Mouse (Mus musculus) neutrophil, adult 83 days (primary cell): ENCODE results near the gene V1ra8. TPM values are rescaled to one million over a fixed set of nuclear protein-coding genes. Genes with fewer than 3 reads are reported as not detected.

Experiments used
- total RNA-seq, 2 experiments: library from RNA; stranded (reverse); gene quantifications; one replicate each; pipeline ENCODE4 v1.2.4; 2023

V1ra8 gene
- not detected for total RNA-seq

DNA sequence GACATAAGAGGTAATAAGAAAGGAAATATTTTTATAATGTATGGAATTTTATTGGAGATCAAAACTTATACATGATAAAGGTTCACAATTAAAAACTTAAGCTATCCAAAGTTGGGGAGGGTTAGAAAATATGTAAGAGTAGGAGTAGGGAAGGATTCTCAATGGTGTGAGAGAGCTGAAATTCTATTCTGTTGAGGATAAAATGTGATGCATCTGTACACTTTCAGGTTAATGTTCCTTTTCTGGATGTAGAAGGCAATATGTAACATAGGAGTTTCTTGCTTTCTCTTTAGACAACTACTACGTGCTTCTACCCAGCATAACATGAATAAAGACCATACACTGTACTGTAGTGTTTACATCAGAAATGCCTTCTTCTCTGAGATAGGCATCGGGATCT lies at the start of gene V1ra8:
Gene V1ra8 (plus strand): TSS at position 301 of the 400 bp plus-strand sequence.

DNA sequence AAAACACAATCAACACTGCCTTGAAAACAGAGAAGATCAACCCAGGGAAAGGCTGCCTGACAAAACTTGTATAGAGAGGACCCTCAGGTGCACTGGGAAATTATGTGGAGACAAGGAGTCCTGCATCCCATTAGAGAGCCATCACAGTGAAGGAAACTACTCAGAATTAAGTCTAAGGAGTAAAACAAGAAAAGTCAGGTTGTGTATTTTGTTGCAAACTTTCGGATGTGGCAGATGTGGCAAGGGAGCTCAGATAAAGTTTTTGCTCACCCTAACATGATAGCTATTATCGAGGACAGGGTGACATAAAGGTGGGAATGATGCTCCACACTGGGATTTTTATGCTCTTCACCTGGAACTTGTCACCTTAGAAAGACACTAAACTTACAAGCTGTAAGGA lies 28.1 kb upstream of the V1ra8 start, which contains the start of gene Vmn1r52:
Gene Vmn1r52 (plus strand): TSS at position 301 of the 400 bp plus-strand sequence.

DNA sequence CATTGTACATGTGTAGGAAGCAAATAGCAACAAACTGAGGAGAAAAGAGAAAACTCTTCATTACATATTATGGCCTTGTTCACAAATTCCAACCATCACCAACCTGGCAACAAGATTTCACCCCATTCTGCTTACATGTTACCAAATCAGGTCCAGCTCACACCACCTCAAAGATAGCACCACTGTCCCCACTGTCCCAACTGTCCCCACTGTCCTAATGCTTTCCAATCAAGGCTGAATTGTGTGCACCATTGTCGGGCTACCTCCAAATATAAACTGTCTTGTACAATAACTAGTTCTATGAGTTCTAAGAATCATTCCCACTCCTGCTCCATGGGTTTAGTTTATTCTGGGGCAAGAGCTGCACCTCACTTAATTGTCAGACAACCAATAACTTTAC lies 21.7 kb downstream of the V1ra8 start, which contains the start of gene Vmn1r53:
Gene Vmn1r53 (minus strand): TSS at position 101 of the 400 bp plus-strand sequence.

DNA sequence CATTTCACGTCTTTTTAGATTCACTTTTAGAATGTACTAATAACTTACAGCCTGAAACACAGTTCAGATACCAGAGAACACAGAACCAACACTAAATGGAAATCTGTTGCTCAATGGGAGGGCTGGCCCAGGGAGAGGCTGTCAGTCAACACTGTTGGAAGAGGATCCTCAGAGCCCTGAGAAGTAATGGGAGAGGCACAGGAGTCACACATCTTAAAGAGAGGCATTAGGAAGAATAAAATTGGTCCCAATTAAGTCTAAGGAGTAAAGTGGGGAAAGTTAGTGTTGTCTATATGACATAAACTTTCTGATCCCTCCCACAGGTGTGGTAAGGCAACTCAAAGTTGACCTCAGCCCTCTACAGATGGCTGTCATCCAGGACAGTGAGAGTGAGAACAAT lies 43.4 kb downstream of the V1ra8 start, which contains the start of gene Vmn1r54:
Gene Vmn1r54 (plus strand): TSS at position 301 of the 400 bp plus-strand sequence.

Other genes with a start within 250 kb of the V1ra8 start
- gene Vmn1r46, start 233.5 kb upstream of the V1ra8 start, total RNA-seq, result not detected
- gene Vmn1r47, start 186.6 kb upstream of the V1ra8 start, total RNA-seq, result not detected
- not detected for gene Vmn1r48, start 166.0 kb upstream of the V1ra8 start, total RNA-seq
- gene Vmn1r49, start 124.3 kb upstream of the V1ra8 start, total RNA-seq, result not detected
- gene Vmn1r50, start 101.4 kb upstream of the V1ra8 start, total RNA-seq, result not detected
- not detected for gene Vmn1r51, start 80.2 kb upstream of the V1ra8 start, total RNA-seq
- not detected for gene Vmn1r52, start 28.0 kb upstream of the V1ra8 start, total RNA-seq
- not detected for gene Vmn1r53, start 21.6 kb downstream of the V1ra8 start, total RNA-seq
- not detected for gene Vmn1r54, start 43.5 kb downstream of the V1ra8 start, total RNA-seq
- gene BC048671, start 98.4 kb downstream of the V1ra8 start, total RNA-seq, result not detected
- 10 to 100 TPM; 23.0 to 24.7 TPM for gene Chst13, start 122.4 kb downstream of the V1ra8 start, total RNA-seq
- gene Uroc1, start 130.5 kb downstream of the V1ra8 start, total RNA-seq, result not detected
- gene Zxdc, start 166.7 kb downstream of the V1ra8 start, total RNA-seq, result 10 to 100 TPM; 36.9 to 38.4 TPM
- not detected for gene Cfap100, start 226.0 kb downstream of the V1ra8 start, total RNA-seq